Mouse (Mus musculus) erythroblast, embryonic 14.5 days (primary cell): ENCODE measurements around the gene Olfr286. TPM values are rescaled to one million over a fixed set of nuclear protein-coding genes. Genes with fewer than 3 reads are reported as not detected.

Experiments used
- H3K27me3 ChIP-seq: 2 replicates; pipeline ENCODE4 v1.6.1; 2012; ENCODE audit warnings: inconsistent platforms; ENCODE audit not compliant: control insufficient read depth
- H3K36me3 ChIP-seq: 2 replicates; pipeline ENCODE4 v1.6.1; 2012; ENCODE audit warnings: mild to moderate bottlenecking, inconsistent platforms; ENCODE audit not compliant: control insufficient read depth
- H3K4me1 ChIP-seq: 2 replicates; pipeline ENCODE4 v1.6.1; 2012; ENCODE audit warnings: inconsistent platforms; ENCODE audit not compliant: control insufficient read depth
- H3K4me3 ChIP-seq: replicated peaks from 2 replicates; pipeline ENCODE3; 2012; ENCODE audit warnings: moderate library complexity, mild to moderate bottlenecking, inconsistent platforms
- H3K9me3 ChIP-seq: 2 replicates; pipeline ENCODE4 v1.6.1; 2012; ENCODE audit warnings: low read length, inconsistent platforms, mixed read lengths; ENCODE audit not compliant: control insufficient read depth
- GATA1 ChIP-seq: IDR thresholded peaks from 2 replicates; pipeline ENCODE4 v1.6.1; 2012; ENCODE audit warnings: low read length, inconsistent platforms, mixed read lengths
- TAL1 ChIP-seq: IDR thresholded peaks from 3 replicates; pipeline ENCODE4 v1.6.1; 2012; ENCODE audit warnings: low read length, inconsistent platforms, mixed read lengths
- polyA plus RNA-seq: library from polyadenylated mRNA; stranded (reverse); fragments of >175 nt; gene quantifications from 2 replicates; pipeline ENCODE4 v1.2.3, GENCODE M21; 2012

Gene Olfr286
- not detected in 2 replicates for polyA plus RNA-seq

GRCm38 (mm10) chr15:98234350-98234749, at the start of gene Olfr286:
Gene Olfr286, minus strand, starts transcription at chr15:98234450.
- H3K4me3 ChIP-seq: no peak within 1 kb of the TSS
- H3K36me3 ChIP-seq: no peaks in the 10 kb centered on the region
- H3K27me3 ChIP-seq: no peaks in the 10 kb centered on the region
- peaks cover 2% of the 10 kb centered on the region; the same call in 1 of the 2 replicates for H3K9me3 ChIP-seq
- no peaks in the 10 kb centered on the region for H3K4me1 ChIP-seq
- TF ChIP-seq GATA1 (no peak), TAL1 (no peak)

DNA sequence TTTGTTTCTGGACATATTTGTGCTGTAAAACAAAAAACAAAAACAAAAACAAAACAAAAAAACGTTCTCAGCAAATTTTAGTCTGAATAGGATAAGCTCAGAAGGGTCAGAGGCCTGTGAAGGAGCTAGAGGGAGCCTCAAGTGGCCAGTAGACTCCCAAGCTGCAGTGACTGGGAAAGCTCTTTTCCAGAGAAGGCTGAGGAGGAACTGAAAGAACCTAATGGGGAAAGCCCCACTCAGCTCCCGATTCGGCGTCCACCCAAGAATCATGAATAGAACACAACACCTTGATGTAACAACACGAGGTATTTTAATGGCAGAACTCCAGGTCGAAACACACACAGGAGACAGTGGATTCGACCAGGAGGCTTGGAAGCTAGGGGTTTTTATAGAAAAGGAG, 23.5 kb upstream of the Olfr286 start:
- no peak overlapping the region for H3K4me3 ChIP-seq
- no peak for TF ChIP-seq TAL1
- no peak for TF ChIP-seq GATA1
- H3K9me3 ChIP-seq: peaks cover 11% of the 10 kb centered on the region
- H3K4me1 ChIP-seq: no peaks in the 10 kb centered on the region
- no peaks in the 10 kb centered on the region for H3K36me3 ChIP-seq
- H3K27me3 ChIP-seq: no peaks in the 10 kb centered on the region

- H3K9me3 ChIP-seq: peaks cover 11% of the 10 kb centered on the region
- no peak within 1 kb of the TSS for H3K4me3 ChIP-seq
- H3K27me3 ChIP-seq: no peaks in the 10 kb centered on the region
- H3K36me3 ChIP-seq: no peaks in the 10 kb centered on the region
- H3K4me1 ChIP-seq: no peaks in the 10 kb centered on the region
- TF ChIP-seq TAL1: no peak
- TF ChIP-seq GATA1: no peak
Measured at GRCm38 (mm10) chr15:98257193-98257592, 22.9 kb upstream of the Olfr286 start, which contains the start of gene H1fnt. Gene H1fnt, minus strand, starts transcription at chr15:98257293.

DNA sequence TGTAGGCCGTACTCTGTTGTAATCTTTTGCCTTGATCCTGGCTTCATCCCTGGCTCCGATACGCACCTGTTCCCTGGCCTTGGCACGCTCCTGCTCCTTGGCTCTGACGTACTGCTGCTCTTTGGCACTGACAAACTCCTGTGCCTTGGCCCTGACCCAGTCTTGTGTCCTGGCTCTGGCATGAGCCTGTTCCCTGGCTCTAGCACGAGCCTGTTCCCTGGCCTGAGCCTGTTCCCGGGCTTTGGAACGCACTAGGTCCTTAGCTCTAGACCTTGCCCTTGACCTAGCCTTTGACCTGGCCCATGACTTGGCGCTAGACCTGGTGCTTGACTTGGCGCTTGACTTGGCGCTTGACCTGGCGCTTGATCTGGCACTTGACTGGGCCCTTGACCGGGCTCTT, 22.0 kb upstream of the Olfr286 start:
- Histone ChIP-seq H3K9me3 (peaks cover 11% of the 10 kb centered on the region), H3K27me3 (no peaks in the 10 kb centered on the region), H3K4me3 (no peak overlapping the region), H3K4me1 (no peaks in the 10 kb centered on the region), H3K36me3 (no peaks in the 10 kb centered on the region)
- TF ChIP-seq GATA1: no peak
- TF ChIP-seq TAL1: no peak

DNA sequence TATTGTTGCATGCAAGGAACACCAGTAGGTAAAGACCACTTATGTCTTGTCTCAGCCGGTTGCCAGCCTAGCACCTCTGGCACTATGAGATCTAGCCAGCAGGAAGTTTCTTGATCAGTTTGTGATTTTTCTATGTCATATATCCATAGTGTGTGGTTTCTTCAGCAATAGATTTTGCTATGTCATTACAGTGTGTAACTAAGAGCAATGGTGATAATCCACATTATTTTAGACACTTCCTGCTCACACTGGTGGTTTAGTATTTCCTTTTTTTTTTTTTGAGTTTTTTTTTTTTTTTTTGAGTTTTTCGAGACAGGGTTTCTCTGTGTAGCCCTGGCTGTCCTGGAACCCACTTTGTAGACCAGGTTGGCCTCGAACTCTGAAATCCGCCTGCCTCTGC, 1.2 kb upstream of the Olfr286 start:
- H3K9me3 ChIP-seq: peaks cover 5% of the 10 kb centered on the region; the same call in 1 of the 2 replicates
- no peaks in the 10 kb centered on the region for H3K36me3 ChIP-seq
- H3K4me3 ChIP-seq: no peak overlapping the region
- H3K4me1 ChIP-seq: no peaks in the 10 kb centered on the region
- TF ChIP-seq GATA1: no peak
- TF ChIP-seq TAL1: no peak
- no peaks in the 10 kb centered on the region for H3K27me3 ChIP-seq

- Histone ChIP-seq H3K9me3 (no peaks in the 10 kb centered on the region), H3K4me1 (no peaks in the 10 kb centered on the region), H3K4me3 (no peak overlapping the region), H3K36me3 (no peaks in the 10 kb centered on the region), H3K27me3 (no peaks in the 10 kb centered on the region)
- no peak for TF ChIP-seq GATA1
- no peak for TF ChIP-seq TAL1
Measured at GRCm38 (mm10) chr15:98226096-98226495, 8.2 kb downstream of the Olfr286 start.

GRCm38 (mm10) chr15:98225610-98226009, 8.6 kb downstream of the Olfr286 start:
- Histone ChIP-seq H3K36me3 (no peaks in the 10 kb centered on the region), H3K4me1 (no peaks in the 10 kb centered on the region), H3K27me3 (no peaks in the 10 kb centered on the region), H3K4me3 (no peak overlapping the region), H3K9me3 (no peaks in the 10 kb centered on the region)
- TF ChIP-seq TAL1 (no peak), GATA1 (no peak)

- H3K9me3 ChIP-seq: no peaks in the 10 kb centered on the region
- TF ChIP-seq TAL1 (no peak), GATA1 (no peak)
- H3K36me3 ChIP-seq: no peaks in the 10 kb centered on the region
- no peak overlapping the region for H3K4me3 ChIP-seq
- H3K4me1 ChIP-seq: no peaks in the 10 kb centered on the region
- no peaks in the 10 kb centered on the region for H3K27me3 ChIP-seq
Measured at GRCm38 (mm10) chr15:98222377-98222776, 11.9 kb downstream of the Olfr286 start.

- Histone ChIP-seq H3K27me3 (no peaks in the 10 kb centered on the region), H3K4me3 (no peak within 1 kb of the TSS), H3K36me3 (no peaks in the 10 kb centered on the region), H3K4me1 (no peaks in the 10 kb centered on the region), H3K9me3 (no peaks in the 10 kb centered on the region)
- no peak for TF ChIP-seq GATA1
- TF ChIP-seq TAL1: no peak
Measured at GRCm38 (mm10) chr15:98220877-98221276, 13.4 kb downstream of the Olfr286 start, which contains the start of the genes Gm44579 and Olfr287. Gene Gm44579, minus strand, starts transcription at chr15:98220977. Gene Olfr287, minus strand, starts transcription at chr15:98221056.

- no peak for TF ChIP-seq GATA1
- TF ChIP-seq TAL1: no peak
- no peaks in the 10 kb centered on the region for H3K36me3 ChIP-seq
- no peaks in the 10 kb centered on the region for H3K9me3 ChIP-seq
- no peak overlapping the region for H3K4me3 ChIP-seq
- no peaks in the 10 kb centered on the region for H3K27me3 ChIP-seq
- no peaks in the 10 kb centered on the region for H3K4me1 ChIP-seq
Measured at GRCm38 (mm10) chr15:98214130-98214529, 20.1 kb downstream of the Olfr286 start.
